12 mouse cellular contexts compared by ENCODE assay signal in the genomic region with DNA sequence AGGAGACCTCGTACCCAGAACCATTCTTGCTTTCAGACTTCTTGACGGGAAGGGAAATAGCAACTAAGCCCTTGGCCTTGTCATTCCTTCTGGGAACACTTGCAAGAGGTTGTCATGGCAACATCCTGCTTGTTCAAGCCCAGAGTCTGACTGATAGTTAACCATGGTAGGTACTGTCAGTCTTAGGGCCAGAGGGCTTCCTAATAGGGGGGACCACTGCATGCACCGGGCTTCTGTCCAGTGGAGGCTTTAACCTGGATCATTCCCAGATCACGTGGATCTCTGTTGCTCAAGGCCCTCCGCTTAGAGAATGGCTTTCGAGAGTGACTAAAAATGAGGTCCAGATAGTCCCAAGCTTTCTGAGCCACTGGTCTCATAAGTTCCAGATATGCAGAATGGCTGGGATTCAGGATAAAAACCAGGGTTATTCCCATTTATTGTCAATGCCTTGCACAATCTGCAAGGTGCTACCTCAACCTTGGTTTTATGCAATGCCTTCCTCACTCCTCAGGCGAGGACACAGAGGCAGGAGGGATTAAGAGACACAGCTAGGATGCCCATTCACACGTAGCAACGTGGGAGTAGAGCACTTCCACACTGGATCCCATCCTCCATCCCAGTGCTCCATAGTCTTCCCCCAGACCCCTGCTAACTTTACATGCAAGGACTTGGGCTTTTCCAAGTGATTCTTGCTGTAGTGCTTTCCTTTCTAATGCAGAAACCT.
A peak's percentile ranks its signal among the peaks of the same experiment; 100 is the strongest.
DNase-seq lines count a peak whose midpoint lies in the region; ATAC-seq and TF ChIP-seq lines count a peak whose summit lies in the region.
"Had no signal": no experiment of that assay in that cellular context is flagged by ENCODE, and none has a peak within 500 bp of the region (broad histone marks: within the 10 kb centered on the region; RNA-seq: fewer than 3 reads in every experiment).

No protein-coding gene starts in this region.

- no peaks in the 10 kb centered on the region for H3K9me3 ChIP-seq in forebrain, embryonic 14.5 days (replicated peaks; ENCODE audit: control insufficient read depth, low read length)
- no peaks in the 10 kb centered on the region for H3K9me3 ChIP-seq in forebrain, embryonic 10.5 days
- H3K9me3 ChIP-seq in limb, embryonic 14.5 days (ENCODE audit: control insufficient read depth, low read length), result no peaks in the 10 kb centered on the region
- no peaks in the 10 kb centered on the region for H3K9me3 ChIP-seq in limb, embryonic 10.5 days (replicated peaks)
- no peaks in the 10 kb centered on the region for H3K9me3 ChIP-seq in midbrain, embryonic 13.5 days

- TF ChIP-seq POLR2A in limb, embryonic 14.5 days (IDR thresholded peaks at IDR 0.05; ENCODE audit: borderline replicate concordance, extremely low read depth, insufficient read depth, insufficient read length), result no peak

- no peak overlapping the region for H3K4me3 ChIP-seq in forebrain, embryonic 14.5 days (ENCODE audit: low read depth, low read length)
- no peak overlapping the region for H3K4me3 ChIP-seq in forebrain, embryonic 10.5 days
- H3K4me3 ChIP-seq in limb, embryonic 14.5 days (replicated peaks; ENCODE audit: low read length), result no peak overlapping the region
- no peak overlapping the region for H3K4me3 ChIP-seq in limb, embryonic 10.5 days
- H3K4me3 ChIP-seq in midbrain, embryonic 13.5 days (replicated peaks), result no peak overlapping the region
- H3K4me3 ChIP-seq: megakaryocyte, embryonic 14.5 days had no signal

- H3K4me1 ChIP-seq in forebrain, embryonic 14.5 days (ENCODE audit: control insufficient read depth, insufficient read depth, low read length), result no peaks in the 10 kb centered on the region
- H3K4me1 ChIP-seq in forebrain, embryonic 10.5 days, result 0 out of 2 replicates have a peak, but pooled peaks cover 6% of the 10 kb centered on the region
- peaks cover 9% of the 10 kb centered on the region for H3K4me1 ChIP-seq in limb, embryonic 14.5 days (ENCODE audit: control insufficient read depth, insufficient read depth, low read length)
- peaks cover 11% of the 10 kb centered on the region; the same call in 1 of the 2 replicates for H3K4me1 ChIP-seq in limb, embryonic 10.5 days
- H3K4me1 ChIP-seq in midbrain, embryonic 13.5 days (replicated peaks), result peaks cover 8% of the 10 kb centered on the region
- H3K4me1 ChIP-seq: megakaryocyte, embryonic 14.5 days had no signal

- H3K36me3 ChIP-seq in forebrain, embryonic 14.5 days (ENCODE audit: control insufficient read depth, insufficient read depth, low read length), result no peaks in the 10 kb centered on the region
- H3K36me3 ChIP-seq in forebrain, embryonic 10.5 days (replicated peaks), result no peaks in the 10 kb centered on the region
- H3K36me3 ChIP-seq in limb, embryonic 14.5 days (ENCODE audit: control insufficient read depth, insufficient read depth, low read length), result no peaks in the 10 kb centered on the region
- H3K36me3 ChIP-seq in limb, embryonic 10.5 days, result no peaks in the 10 kb centered on the region
- no peaks in the 10 kb centered on the region for H3K36me3 ChIP-seq in midbrain, embryonic 13.5 days

- peak; percentile 67 for DNase-seq in forebrain, embryonic 14.5 days (ENCODE audit: low spot score)
- no peak for DNase-seq in forebrain, embryonic 10.5 days (ENCODE audit: extremely low spot score, low spot score)
- DNase-seq in limb, embryonic 14.5 days (ENCODE audit: low spot score), result peak; percentile 35
- DNase-seq in limb, embryonic 10.5 days (ENCODE audit: low spot score), result no peak
- DNase-seq in adipocyte (ENCODE audit: low spot score), result peak; percentile 9
- DNase-seq in left cerebral cortex, adult 9 months (ENCODE audit: low spot score in 2 of 2), result no peak
- DNase-seq: gastrocnemius, postnatal 25 days; kidney, postnatal 25 days had no signal

- H3K27ac ChIP-seq in forebrain, embryonic 14.5 days (ENCODE audit: low read depth, low read length), result no peak overlapping the region
- no peak overlapping the region for H3K27ac ChIP-seq in forebrain, embryonic 10.5 days
- H3K27ac ChIP-seq in limb, embryonic 14.5 days (replicated peaks; ENCODE audit: low read depth, low read length), result no peak overlapping the region
- H3K27ac ChIP-seq in limb, embryonic 10.5 days, result no peak overlapping the region
- H3K27ac ChIP-seq in midbrain, embryonic 13.5 days, result no peak overlapping the region

- 73% methylated on average over 9 of the region's 9 CpGs for WGBS in forebrain, embryonic 14.5 days
- 73% methylated on average over 9 of the region's 9 CpGs for WGBS in forebrain, embryonic 10.5 days
- WGBS in limb, embryonic 14.5 days, result 71% methylated on average over 9 of the region's 9 CpGs
- 82% methylated on average over 9 of the region's 9 CpGs for WGBS in limb, embryonic 10.5 days
- WGBS in midbrain, embryonic 13.5 days, result 61% methylated on average over 9 of the region's 9 CpGs

- no peaks in the 10 kb centered on the region for H3K27me3 ChIP-seq in forebrain, embryonic 14.5 days (replicated peaks; ENCODE audit: control insufficient read depth, insufficient read depth, low read length)
- no peaks in the 10 kb centered on the region for H3K27me3 ChIP-seq in forebrain, embryonic 10.5 days (ENCODE audit: poor library complexity, severe bottlenecking)
- no peaks in the 10 kb centered on the region for H3K27me3 ChIP-seq in limb, embryonic 14.5 days (ENCODE audit: control insufficient read depth, insufficient read depth, low read length)
- H3K27me3 ChIP-seq in limb, embryonic 10.5 days (ENCODE audit: low read depth, poor library complexity, severe bottlenecking), result no peaks in the 10 kb centered on the region
- no peaks in the 10 kb centered on the region for H3K27me3 ChIP-seq in midbrain, embryonic 13.5 days
- H3K27me3 ChIP-seq: megakaryocyte, embryonic 14.5 days had no signal

- no peak overlapping the region for H3K9ac ChIP-seq in forebrain, embryonic 14.5 days (ENCODE audit: low read length)
- H3K9ac ChIP-seq in limb, embryonic 14.5 days (ENCODE audit: low read depth, low read length, severe bottlenecking), result no peak overlapping the region
- H3K9ac ChIP-seq in midbrain, embryonic 13.5 days (replicated peaks), result no peak overlapping the region

- H3K4me2 ChIP-seq in forebrain, embryonic 14.5 days (ENCODE audit: low read length), result no peak overlapping the region
- no peak overlapping the region for H3K4me2 ChIP-seq in limb, embryonic 14.5 days (replicated peaks; ENCODE audit: low read depth, low read length, severe bottlenecking)
- H3K4me2 ChIP-seq in midbrain, embryonic 13.5 days (replicated peaks), result no peak overlapping the region
- H3K4me2 ChIP-seq: liver, embryonic 11.5 days had no signal

- ATAC-seq in forebrain, embryonic 14.5 days, result peak; percentile 42; the same call in 1 of the 2 replicates
- ATAC-seq in limb, embryonic 14.5 days (ENCODE audit: low FRiP score, low read depth), result peak; percentile 47; the same call in 1 of the 2 replicates
- ATAC-seq in midbrain, embryonic 13.5 days, result peak; percentile 69
- ATAC-seq in monocyte, adult 5-6 weeks (replicated peaks; ENCODE audit: insufficient number of reproducible peaks, low FRiP score, low TSS enrichment, poor library complexity, severe bottlenecking), result no peak

Comparison
In these comparisons a context has a peak if more than half of its experiments do, and no peak if none do; other contexts are left out.
1. DNase-seq: peak in forebrain, embryonic 14.5 days (single experiment), limb, embryonic 14.5 days (single experiment) and adipocyte (single experiment); none in forebrain, embryonic 10.5 days (single experiment), limb, embryonic 10.5 days (single experiment) and left cerebral cortex, adult 9 months (0 of 2).